Mouse (Mus musculus) adrenal gland, adult 18-20 months (tissue): Measurements from ENCODE around the gene Thada. TPM values are rescaled to one million over a fixed set of nuclear protein-coding genes. Genes with fewer than 3 reads are reported as not detected.

Experiments
- DNase-seq, 2 experiments: peaks; one replicate each; pipeline ENCODE4 v3.0.0; 2021 to 2022; ENCODE audit warnings: low spot score in 2 of 2
- total RNA-seq, 2 experiments: library from RNA; stranded (reverse); gene quantifications; 1 replicate in 1 of 2; 2 replicates in 1 of 2; pipeline ENCODE4 v1.2.3; 2021

The Thada gene
- total RNA-seq, 2 experiments from 2014 or later, result 13.7 to 15.0 TPM

DNA sequence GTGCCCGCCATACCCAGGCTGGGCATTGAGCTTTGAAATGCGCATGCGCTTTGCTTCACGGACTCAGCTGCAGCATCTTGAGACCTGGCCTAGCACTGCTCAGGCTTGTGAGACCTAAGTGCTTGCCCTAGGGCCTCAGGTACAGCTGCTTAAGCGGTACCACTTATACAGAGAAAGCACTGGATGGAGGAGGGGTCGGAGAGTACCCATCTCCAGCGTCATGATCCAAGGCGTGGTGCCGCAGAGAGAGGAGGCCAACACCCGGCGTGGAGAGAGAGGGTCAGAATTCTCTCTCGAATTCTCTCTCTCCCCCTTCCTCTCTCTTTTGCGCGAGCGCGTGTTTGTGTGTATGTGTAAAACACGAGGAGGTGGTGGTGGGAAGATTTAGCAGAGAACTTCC, 290.8 kb downstream of the Thada start:
- peak in 1 of 2 experiments; percentile 18 for DNase-seq

DNA sequence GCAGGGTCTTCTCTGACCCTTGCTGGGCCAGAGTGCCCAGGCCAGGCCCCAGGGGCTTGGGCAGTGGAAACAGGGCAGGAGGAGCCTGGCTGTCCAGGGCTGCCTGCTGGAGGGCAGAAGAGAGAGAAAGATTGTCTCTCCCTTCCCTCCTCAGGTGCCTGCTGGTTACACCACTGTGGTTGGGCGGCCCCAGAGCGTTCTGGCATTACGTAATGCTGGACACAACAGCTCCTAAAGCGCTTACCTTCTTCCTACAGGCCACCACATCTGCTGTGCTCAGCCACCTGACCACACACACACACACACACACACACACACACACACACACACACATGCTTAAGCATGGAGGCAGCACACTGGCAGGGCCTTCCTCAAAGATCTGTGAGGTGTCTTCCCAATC, 298.6 kb downstream of the Thada start:
- DNase-seq, result peak in 1 of 2 experiments; percentile 12

DNA sequence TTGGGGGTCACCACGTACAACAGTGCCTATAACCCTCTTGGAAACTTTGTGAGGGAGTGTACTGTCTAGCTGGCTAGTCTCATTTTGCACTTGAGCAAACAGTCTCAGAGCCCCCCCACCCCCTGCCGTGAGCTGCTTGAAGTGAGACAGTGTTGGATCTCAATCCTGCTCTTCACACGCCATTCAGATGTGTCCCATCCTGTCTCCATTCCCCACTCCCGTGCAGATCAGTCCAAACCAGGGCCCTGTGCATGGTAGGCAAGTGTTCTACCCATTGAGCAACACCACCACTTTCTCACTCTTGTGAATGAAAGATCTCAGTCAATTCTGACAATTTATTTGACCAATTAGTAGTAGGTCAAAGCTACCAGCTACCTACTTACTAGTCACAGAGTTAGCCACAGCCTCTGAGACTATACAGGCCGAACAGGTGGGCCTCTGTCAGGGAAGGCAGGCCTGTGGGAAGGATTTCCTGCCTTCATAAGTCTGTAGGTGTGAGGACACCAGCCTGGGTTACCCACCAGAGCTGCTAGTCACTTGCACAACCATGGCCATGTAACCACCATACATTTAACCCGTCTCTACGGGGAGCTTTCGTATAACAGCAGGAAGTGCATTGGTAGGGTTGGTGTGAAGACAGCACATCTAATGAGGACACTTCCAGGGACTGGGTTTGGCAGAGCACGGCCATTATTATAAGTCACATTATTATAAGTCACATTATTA, 299.7 kb downstream of the Thada start:
- peak in 1 of 2 experiments; percentile 14 for DNase-seq

DNA sequence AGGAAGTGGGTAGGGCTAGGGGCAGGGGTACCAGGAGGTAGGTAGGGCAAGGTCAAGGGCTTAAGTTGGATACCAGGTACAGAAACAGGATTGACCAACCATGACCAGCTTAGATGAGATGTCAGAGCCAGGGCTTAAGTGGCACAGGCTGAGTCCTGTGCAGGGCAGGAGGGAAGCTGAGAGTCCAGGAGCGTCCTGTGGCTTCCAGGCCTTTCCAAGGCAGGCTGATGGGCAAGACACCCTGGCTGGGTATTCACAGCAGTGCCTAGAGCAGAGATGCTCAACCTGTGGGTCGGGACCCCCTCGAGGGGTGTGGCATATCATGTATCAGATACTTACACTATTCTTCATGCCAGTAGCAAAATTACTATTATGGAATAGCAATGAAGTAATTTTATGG, 300.3 kb downstream of the Thada start:
- peak in 1 of 2 experiments; percentile 12 for DNase-seq

DNA sequence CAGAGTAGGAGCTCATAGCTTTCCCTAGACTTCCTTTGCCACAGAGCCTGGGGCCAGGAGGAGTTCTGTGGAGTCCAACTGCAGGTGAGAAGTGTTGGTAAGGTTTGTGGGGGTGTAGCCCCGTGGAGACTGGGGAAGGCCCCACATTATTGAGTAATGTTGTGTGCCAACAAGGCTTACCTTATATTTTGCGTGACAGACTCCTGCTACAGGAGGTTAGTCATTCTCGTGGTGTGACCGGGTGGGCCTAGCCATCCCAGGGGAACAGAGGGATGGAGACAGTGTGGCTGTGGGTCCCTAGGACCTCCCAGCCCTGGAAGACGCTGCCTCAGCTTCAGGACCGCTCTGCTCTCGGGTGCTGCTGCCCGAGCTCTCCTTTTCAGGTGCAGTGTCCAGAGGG, 301.9 kb downstream of the Thada start:
- peak in 1 of 2 experiments; percentile 10 for DNase-seq

DNA sequence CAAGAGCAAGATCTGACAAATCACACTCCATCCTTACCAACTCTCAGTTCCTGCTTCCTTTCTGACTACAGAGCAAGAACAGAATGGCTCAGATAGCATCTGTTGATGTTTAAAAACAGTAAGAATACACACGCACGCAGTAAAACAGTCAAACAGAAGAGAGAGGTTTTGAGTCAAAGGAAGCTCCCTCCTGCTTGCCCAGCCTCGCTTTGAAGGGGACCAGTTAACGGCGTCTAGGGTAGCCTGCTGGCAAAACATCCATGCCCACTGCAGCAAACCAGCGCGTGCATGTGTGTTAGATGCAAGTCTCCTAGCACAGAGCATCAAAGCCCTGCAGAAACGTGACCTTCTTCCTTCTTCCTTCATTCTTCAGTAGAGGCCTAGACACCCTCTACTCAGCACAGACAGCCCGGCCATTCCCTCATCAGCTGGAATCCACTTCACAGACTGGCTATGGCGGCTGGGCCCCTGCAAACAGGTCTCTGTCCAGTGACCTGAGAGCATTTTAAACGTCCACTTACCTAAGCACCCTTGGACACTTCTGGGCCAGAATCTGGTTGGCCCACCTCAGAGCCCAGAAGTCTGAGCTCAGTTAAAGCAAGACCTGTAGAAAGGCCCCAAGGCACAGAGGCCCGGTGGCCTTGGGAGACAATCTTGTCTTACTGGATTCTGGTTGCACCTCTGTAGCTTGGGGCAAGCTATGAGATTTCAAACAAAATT, 302.8 kb downstream of the Thada start:
- DNase-seq, result peak in 1 of 2 experiments; percentile 12

DNA sequence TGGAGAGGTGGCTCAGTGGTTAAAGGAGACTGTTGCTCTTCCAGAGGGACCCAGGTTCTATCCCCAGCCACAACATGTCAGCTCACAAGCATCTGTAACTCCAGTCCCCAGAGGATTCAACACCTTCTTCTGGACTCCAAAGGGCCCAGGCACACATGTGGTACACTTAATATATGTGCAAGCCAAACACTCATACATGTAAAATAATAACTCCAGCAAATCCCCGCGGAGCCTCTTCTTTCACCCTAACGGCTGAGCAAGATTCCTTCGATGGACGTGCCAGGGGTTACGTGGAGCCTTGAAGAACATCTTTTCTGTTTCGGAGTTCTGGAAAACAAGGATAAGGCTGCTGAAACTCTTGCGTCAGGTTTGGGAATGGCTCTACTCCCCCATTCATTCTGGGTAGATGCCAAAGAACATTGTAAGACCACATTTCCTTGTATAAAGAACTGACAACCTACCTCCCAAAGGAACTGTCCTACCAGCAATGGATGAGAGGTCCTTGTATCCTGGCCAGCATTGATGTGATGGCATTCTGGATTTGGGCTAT, 303.7 kb downstream of the Thada start:
- DNase-seq, result peak in 1 of 2 experiments; percentile 15

DNA sequence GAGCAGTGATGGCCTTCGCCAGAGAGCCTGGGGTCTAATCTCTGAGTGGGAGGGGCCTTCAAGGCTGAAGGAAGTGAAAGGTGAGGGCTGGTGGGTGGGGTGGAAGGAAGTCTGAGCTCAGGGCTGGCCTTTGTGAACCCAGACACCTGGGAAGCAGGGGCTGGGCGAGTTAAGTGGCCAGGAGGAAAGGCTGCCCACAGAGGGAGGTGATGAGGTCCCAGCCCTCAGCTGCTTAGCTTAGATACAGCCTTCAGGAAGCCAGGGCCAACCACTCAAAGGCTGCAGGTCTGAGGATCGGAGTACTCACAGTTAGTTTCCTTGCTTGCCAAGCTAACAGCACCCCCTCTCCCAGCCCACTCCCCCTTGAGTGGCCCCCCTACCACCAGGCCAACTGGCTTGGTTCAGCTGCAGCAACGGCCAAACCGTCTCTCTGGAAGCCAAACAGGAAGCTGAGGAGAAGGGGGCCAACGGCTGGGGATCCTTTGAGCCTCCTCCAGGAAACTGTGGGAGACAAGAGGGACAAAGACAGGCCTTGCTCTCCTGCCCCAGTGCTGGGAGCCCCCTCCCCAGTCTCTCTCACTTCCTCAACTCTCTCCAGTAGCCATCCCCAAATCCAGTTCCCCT, 304.7 kb downstream of the Thada start:
- DNase-seq, result peak in 1 of 2 experiments; percentile 18

DNA sequence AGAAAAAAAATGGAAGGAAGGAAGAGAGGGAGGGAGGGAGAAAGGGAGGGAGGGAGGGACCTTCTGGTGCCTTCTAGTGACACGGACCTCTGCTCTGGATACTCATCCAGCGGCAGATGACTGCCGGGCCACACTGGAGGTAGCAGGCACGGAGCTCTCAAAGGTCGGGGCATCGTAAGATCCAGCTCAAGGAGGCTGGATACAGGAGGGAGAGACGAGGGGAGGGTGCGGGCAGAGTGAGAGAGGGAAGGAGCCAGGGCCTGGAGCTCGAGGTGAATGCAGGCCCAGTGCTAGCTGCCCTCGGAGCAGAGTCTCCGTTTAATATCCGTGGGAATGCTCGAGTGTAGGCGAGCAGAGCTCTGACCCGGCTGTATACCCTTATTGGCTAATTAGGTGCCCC, 307.1 kb downstream of the Thada start:
- peak in 1 of 2 experiments; percentile 13 for DNase-seq

DNA sequence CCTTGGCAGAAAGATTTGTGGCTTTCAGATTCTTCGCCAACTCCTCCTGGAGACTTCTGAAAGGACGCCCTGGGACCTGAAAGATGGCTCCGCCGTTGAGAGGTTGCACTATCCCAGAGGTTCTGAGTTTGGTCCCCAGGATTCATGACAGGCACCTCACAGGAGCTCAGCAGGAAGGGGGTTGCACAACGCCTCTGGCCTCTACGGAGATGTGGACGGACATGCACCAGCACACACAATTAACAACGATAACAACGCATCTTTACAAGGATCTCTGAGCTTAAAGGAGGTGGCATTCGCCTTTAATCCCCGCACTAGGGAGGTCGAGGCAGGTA, 307.6 kb downstream of the Thada start:
- DNase-seq, result peak in 1 of 2 experiments; percentile 18

DNA sequence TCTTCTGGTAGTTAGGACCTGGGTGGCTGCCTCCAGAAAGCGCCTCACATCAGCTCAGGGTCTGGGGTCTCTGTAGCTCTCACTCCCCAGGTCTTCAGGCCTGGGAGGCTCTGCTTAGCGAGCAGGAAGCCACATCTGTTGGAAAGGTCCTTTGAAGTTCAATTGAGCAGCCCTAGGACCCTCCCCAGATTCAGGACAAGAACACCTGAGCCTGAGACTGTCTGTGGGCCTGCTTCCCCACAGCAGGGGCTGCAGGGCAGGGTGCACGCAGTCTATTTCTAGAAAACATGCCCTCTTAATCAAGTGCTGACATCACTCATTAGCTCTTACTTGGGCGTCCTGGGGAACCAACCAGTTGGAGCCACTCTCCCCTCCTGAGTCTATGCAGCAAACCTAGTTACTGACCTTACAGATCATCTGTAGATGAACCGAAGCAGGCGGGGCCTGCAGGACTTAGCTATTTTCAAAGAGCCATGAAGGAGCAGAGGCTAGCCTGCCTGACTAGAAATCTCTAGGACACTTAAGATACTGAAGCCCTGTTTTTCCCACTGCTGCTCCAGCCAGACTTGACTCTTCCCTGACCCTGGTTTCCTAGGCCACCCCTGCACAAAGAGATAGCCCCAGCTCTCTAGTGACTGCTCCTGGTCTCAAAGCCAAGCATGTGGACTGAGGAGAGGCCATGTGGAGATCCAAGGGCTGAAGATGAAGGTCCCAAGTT, 308.1 kb downstream of the Thada start:
- DNase-seq, result peak in 1 of 2 experiments; percentile 8

DNA sequence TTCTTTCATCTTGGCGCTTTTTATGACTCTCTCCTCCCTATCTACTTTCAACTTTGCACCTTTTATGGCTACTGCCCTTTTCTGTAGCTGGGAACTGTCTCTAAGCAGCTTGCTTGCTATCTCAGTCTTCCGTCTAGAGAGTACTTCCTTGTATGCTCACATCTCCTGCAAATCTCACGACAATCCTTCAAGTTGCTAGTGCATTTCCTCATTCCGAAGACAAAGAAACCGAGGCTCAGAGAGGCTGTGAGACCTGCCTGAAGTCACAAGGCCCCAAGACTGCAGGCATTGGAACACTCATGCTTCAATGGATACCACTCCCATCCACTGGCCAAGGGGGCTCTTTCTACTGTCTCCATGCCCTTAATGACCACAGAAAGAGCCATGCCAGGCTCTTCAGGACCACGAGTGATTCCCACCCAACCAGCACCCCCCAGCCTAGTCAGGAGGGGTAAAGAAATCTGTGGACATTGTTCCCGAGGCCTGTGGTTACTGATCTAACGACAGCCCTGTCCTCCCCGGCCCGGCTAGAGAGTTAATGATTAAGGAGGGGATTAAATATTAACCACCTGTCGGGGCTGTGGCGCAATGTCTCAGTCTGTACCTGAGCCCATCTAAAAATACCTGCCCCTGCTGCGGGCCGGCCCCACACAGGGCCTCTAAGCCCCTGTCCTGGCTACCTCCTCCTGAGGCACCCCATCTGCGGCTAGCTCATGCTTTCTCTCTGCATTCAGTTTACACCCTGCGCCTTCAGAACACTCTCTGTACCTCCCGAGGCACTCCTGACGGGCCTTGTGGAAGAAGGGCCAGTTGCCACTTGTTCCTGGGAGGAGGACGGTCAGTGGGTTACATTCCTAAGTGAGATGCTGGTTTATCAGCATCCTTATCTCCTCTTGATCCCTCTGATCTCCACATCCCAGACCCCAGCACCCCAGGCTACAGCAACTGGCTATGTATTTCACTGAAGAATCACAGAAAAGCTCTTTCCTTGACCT, 309.0 kb downstream of the Thada start:
- peak in 1 of 2 experiments; percentile 15 for DNase-seq

DNA sequence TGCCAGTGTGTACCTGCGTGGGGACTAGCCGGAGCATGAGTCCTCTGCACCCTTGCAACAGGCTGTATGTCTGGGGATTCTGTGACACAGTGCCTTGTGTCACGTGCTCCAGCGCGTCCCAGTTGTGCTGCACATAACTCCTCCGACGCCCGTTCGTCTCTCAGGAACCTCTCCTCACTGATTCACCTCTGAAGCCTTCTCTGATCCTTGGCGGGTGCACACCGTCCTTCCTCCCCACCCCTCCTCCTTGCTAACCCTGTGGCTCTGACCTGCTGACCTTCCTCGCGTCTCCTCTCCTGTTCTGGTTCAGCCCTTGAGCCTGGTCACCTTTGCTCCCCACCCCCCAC, 309.8 kb downstream of the Thada start:
- no peak for DNase-seq

DNA sequence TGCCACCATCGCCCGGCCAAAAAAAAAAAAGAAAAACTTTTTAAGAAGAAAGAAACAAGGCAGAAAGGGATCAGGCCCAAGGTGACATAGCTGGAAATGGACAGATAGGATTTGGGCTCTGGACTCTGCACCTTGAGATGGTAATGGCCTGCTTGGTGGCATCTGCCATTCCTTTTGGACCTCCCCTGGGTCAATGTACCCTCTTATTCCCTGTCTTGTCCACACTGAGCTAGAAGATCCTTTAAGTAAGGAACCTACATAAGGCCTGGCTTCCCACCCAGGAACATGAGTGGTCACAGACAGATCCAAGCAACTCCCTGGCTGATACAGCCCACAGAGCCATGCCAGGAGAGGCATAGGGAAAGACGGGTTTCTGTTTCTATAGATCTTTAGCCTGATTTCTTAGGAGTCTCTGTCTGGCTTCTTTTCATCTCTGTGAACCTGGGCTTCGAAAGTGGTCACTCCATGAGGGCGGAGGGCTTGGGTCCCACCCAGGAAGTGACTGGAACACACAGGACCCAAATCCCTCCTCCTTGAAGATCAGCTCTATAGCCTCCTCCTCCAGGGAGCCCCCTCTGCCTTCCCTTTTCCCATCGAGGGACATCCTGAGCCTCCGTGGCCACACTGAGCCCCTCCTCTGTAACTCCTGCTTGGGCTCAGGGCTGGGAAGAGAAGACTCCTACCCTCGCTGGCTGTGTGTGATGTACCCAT, 310.3 kb downstream of the Thada start:
- DNase-seq, result peak in 1 of 2 experiments; percentile 15

DNA sequence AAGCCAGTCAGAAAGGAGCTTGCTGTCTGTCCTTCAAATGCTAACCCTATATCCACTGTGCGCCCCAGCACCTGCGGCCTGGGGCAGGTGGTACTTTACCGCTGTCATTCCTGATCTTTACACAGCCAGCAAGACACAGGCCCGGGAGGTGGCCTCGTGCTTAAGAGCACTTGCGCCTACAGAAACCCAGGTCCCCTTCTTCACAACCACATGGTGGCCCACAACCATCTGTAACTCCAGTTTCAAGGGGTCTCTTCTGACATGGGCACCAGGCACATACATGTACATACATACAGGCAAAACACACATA, 311.0 kb downstream of the Thada start:
- DNase-seq, result peak in 1 of 2 experiments; percentile 12

DNA sequence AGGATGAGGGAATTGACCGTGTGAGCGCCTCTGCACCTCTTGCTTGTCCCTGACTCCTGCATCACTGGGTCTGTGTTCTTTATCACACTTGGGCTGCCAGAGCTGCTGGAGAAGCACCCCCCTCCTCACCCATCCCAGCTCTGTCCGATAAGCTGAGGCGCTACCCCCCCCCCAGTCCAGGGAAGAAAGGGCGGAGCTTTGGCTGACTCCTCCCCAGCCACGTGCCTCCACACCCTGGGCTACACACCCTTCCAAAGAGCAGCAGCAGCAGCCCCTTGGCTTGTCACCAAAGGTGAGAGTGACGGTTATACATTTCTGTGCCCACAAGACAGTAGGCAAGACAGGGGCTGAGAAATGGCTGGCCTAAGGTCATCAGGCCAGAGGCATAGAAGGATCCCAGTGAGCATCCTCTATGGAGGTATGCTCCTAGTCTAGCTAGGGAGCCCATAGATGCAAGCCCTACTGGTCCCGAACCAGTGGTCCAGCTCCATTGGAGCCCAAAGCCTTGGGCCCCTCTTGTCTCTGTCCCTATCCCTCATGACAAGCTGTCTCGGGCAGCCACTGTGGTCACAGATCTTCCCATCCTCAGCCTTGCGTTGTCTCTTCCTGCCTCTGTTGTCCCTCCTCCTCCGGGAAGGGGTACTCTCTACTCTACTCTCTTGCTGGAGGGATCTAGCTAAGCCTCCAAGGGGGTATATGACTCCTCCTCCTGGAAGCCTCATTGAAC, 311.5 kb downstream of the Thada start:
- peak in 1 of 2 experiments; percentile 11 for DNase-seq

DNA sequence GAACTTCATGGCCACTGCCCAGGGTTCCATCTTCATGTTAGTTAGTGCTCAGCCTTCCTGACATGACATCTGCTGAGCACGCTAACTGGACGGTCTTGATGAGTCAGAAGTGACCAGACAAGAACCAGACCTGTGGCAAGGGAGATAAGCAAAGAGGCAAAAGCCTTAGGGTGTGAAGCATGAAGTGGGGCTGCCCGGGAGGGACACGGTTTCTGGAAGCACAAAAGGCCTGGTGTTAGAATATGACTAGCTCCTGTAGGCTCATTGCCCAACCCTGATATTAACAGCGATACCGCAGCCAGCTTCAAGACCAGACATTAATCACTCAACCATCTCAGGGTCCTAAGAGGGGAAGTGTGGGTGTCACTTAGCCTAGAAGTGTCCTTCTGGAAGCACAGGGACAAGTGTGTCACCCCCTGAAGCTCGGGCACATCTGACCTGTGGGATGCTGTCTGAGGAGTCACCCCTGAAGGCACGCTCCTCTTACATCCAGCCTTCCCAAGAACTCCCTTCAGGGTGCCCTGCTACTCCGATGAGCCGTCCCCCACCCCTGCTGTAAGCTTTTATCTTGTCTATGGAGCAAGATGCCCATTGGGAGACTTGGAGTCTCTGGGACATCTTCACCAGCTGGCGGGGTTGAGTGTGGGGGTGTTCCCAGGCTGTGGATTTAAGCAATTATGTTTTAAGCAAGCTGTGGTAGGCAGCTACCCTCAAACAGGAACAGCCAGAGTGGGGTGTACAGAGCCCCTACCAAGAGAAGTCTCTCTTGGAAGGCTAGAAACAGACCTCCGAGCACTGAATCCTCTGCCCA, 312.8 kb downstream of the Thada start:
- DNase-seq, result peak in 1 of 2 experiments; percentile 18
